Comparison of ENCODE assay signal across 8 mouse cellular contexts in the genomic region with DNA sequence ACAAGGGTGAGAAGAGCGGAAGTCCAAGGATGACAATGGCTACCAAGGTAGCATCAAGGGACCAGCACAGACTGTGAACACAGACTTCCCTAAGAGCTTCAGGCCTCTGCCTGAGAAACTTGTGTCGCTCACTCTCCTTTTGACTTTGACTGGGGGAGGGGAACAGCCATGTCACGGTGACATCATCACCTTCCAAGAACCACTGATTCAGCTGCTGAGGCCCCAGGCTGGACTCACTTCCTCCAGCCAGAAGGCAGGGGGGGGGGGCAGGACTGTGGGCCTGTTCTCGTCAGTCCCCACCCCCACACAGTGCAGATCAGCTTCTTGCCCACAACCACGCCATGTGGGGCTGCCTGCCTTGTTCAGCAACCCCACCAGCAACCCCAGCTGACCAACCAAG. TPM values are rescaled to one million over a fixed set of nuclear protein-coding genes. Genes with fewer than 3 reads are reported as not detected.
DNase-seq lines count a peak whose midpoint lies in the region; ATAC-seq lines count a peak whose summit lies in the region.

No protein-coding gene starts in this region.

- H3K36me3 ChIP-seq in forebrain, embryonic 10.5 days (replicated peaks), result no peaks in the 10 kb centered on the region
- H3K36me3 ChIP-seq in forebrain, embryonic 16.5 days (ENCODE audit: control insufficient read depth, insufficient read depth), result no peaks in the 10 kb centered on the region
- no peaks in the 10 kb centered on the region for H3K36me3 ChIP-seq in embryonic facial prominence, embryonic 10.5 days (replicated peaks)
- H3K36me3 ChIP-seq in liver, embryonic 13.5 days, result no peaks in the 10 kb centered on the region

- DNase-seq in forebrain, embryonic 10.5 days (ENCODE audit: extremely low spot score, low spot score), result peak; percentile 54
- DNase-seq in B cell, adult 2 months, result peak; percentile 81 to 87
- DNase-seq in embryonic facial prominence, embryonic 10.5 days (ENCODE audit: low spot score), result peak; percentile 76
- DNase-seq in liver, embryonic 13.5 days, result peak; percentile 49
- DNase-seq in c-Kit-positive CD71-positive TER-119-positive erythroid progenitor cells, embryonic 14.5 days (ENCODE audit: low spot score), result no peak

- H3K27ac ChIP-seq in forebrain, embryonic 10.5 days, result peak overlapping the region; percentile 83
- no peak overlapping the region for H3K27ac ChIP-seq in forebrain, embryonic 16.5 days (ENCODE audit: low read length)
- H3K27ac ChIP-seq in embryonic facial prominence, embryonic 10.5 days (replicated peaks), result peak overlapping the region; percentile 83
- H3K27ac ChIP-seq in liver, embryonic 13.5 days, result no peak overlapping the region; the same call in 1 of the 2 replicates

- H3K27me3 ChIP-seq in forebrain, embryonic 10.5 days (ENCODE audit: poor library complexity, severe bottlenecking), result peaks cover 22% of the 10 kb centered on the region
- H3K27me3 ChIP-seq in forebrain, embryonic 16.5 days (replicated peaks; ENCODE audit: control insufficient read depth, insufficient read depth, low read length), result no peaks in the 10 kb centered on the region
- no peaks in the 10 kb centered on the region for H3K27me3 ChIP-seq in embryonic facial prominence, embryonic 10.5 days (replicated peaks; ENCODE audit: low read depth, poor library complexity, severe bottlenecking)
- peaks cover 13% of the 10 kb centered on the region; the same call in 1 of the 2 replicates for H3K27me3 ChIP-seq in liver, embryonic 13.5 days

- peaks cover 60% of the 10 kb centered on the region for H3K4me1 ChIP-seq in forebrain, embryonic 10.5 days
- H3K4me1 ChIP-seq in forebrain, embryonic 16.5 days (replicated peaks; ENCODE audit: control insufficient read depth, insufficient read depth, low read length), result peaks cover 24% of the 10 kb centered on the region
- H3K4me1 ChIP-seq in embryonic facial prominence, embryonic 10.5 days, result peaks cover 58% of the 10 kb centered on the region
- H3K4me1 ChIP-seq in liver, embryonic 13.5 days (replicated peaks), result peaks cover 23% of the 10 kb centered on the region

- H3K9me3 ChIP-seq in forebrain, embryonic 10.5 days, result peaks cover 3% of the 10 kb centered on the region; the same call in 1 of the 2 replicates
- H3K9me3 ChIP-seq in forebrain, embryonic 16.5 days (ENCODE audit: control insufficient read depth, low read length), result no peaks in the 10 kb centered on the region
- H3K9me3 ChIP-seq in embryonic facial prominence, embryonic 10.5 days, result no peaks in the 10 kb centered on the region
- H3K9me3 ChIP-seq in liver, embryonic 13.5 days (replicated peaks), result no peaks in the 10 kb centered on the region

- ATAC-seq in forebrain, embryonic 16.5 days, result no peak
- peak; percentile 66 to 70 for ATAC-seq in hematopoietic stem cell, adult 5-6 weeks (replicated peaks in 1 of 2; ENCODE audit: insufficient read depth in 1 of 2, low FRiP score in 2 of 2, low TSS enrichment in 1 of 2, low read depth in 1 of 2, poor library complexity in 2 of 2, severe bottlenecking in 2 of 2)
- peak; percentile 61 for ATAC-seq in liver, embryonic 13.5 days (ENCODE audit: low read depth)
- ATAC-seq in neutrophil, adult 5-6 weeks (ENCODE audit: extremely low read depth, insufficient number of reproducible peaks, low FRiP score, poor library complexity, severe bottlenecking), result peak; percentile 87

- H3K4me3 ChIP-seq in forebrain, embryonic 10.5 days, result no peak overlapping the region
- no peak overlapping the region for H3K4me3 ChIP-seq in forebrain, embryonic 16.5 days (replicated peaks; ENCODE audit: low read length)
- H3K4me3 ChIP-seq in embryonic facial prominence, embryonic 10.5 days, result 0 out of 2 replicates have a peak overlapping the region, but pooled peaks have one; percentile 11
- H3K4me3 ChIP-seq in liver, embryonic 13.5 days (replicated peaks), result no peak overlapping the region

- no peak overlapping the region for H3K4me2 ChIP-seq in forebrain, embryonic 16.5 days (ENCODE audit: low read length)
- 0 out of 2 replicates have a peak overlapping the region, but pooled peaks have one; percentile 2 for H3K4me2 ChIP-seq in liver, embryonic 13.5 days

- 55% methylated on average over 5 of the region's 5 CpGs for WGBS in forebrain, embryonic 10.5 days
- 62% methylated on average over 5 of the region's 5 CpGs for WGBS in forebrain, embryonic 16.5 days
- WGBS in embryonic facial prominence, embryonic 10.5 days, result 38% methylated on average over 5 of the region's 5 CpGs
- WGBS in liver, embryonic 13.5 days (ENCODE audit: insufficient replicate concordance), result 23% methylated on average over 5 of the region's 5 CpGs

- H3K9ac ChIP-seq in forebrain, embryonic 16.5 days (replicated peaks; ENCODE audit: low read depth, low read length), result no peak overlapping the region
- peak overlapping the region; percentile 26; the same call in 1 of the 2 replicates for H3K9ac ChIP-seq in liver, embryonic 13.5 days

RNA-seq across cellular contexts. Expression of gene Ier5, which starts 49.3 kb away (rescaled TPM):
- polyA plus RNA-seq in forebrain, embryonic 10.5 days (2016; fragmentation: Nextera tagmentation; extraction: Ambion mirVana), result 3.6 and 4.1 TPM in 2 replicates
- polyA plus RNA-seq in forebrain, embryonic 16.5 days (2015; fragmentation: Nextera tagmentation; extraction: Ambion mirVana), result 9.3 and 12.6 TPM in 2 replicates
- polyA plus RNA-seq in embryonic facial prominence, embryonic 10.5 days (2016; fragmentation: Nextera tagmentation; extraction: Ambion mirVana), result 4.4 TPM in 2 replicates
- 26.1 and 30.0 TPM in 2 replicates for total RNA-seq in hematopoietic stem cell, adult 5-6 weeks (2017)
- polyA plus RNA-seq in liver, embryonic 13.5 days (2015; fragmentation: Nextera tagmentation; extraction: Ambion mirVana), result 1.6 and 1.9 TPM in 2 replicates
- 273 and 288 TPM in 2 replicates for total RNA-seq in neutrophil, adult 5-6 weeks (2017)

Comparison
In these comparisons a context has a peak if more than half of its experiments do, and no peak if none do; other contexts are left out.
1. H3K27ac ChIP-seq: peak in forebrain, embryonic 10.5 days (single experiment) and embryonic facial prominence, embryonic 10.5 days (single experiment); none in forebrain, embryonic 16.5 days (single experiment) and liver, embryonic 13.5 days (single experiment).